Mouse (Mus musculus) small intestine, adult 2 months (tissue): ENCODE measurements around the gene Parp14.

Experiments used
- CTCF ChIP-seq: fragments of 200-500 bp; IDR thresholded peaks from 2 replicates; pipeline ENCODE4 v1.5.1; 2012; ENCODE audit warnings: low read depth, mild to moderate bottlenecking, control low read depth, inconsistent platforms, low read length, moderate library complexity, mixed read lengths; ENCODE audit not compliant: insufficient replicate concordance, insufficient read length; ENCODE audit errors: extremely low read depth
- POLR2A ChIP-seq: fragments of 200-500 bp; IDR thresholded peaks from 2 replicates; pipeline ENCODE4 v1.6.1; 2012; ENCODE audit warnings: low read depth, mild to moderate bottlenecking, control low read depth, inconsistent platforms, low read length, moderate library complexity

- TF ChIP-seq POLR2A (no peak), CTCF (no peak)
Observed at GRCm38 (mm10) chr16:35784134-35784725, 87.1 kb downstream of the Parp14 start.
